Mouse (Mus musculus): ENCODE measurements around the gene Mettl17.

The Mettl17 gene

GRCm38 (mm10) chr14:51929968-51930367 is 45.3 kb downstream of the Mettl17 start:
- no peak for DNase-seq (ENCODE audit: low read depth)

GRCm38 (mm10) chr14:51930824-51931223 is 46.2 kb downstream of the Mettl17 start:
- DNase-seq (ENCODE audit: low read depth), result no peak

GRCm38 (mm10) chr14:51932092-51933020 is 47.7 kb downstream of the Mettl17 start:
- DNase-seq (ENCODE audit: low read depth), result no peak

- DNase-seq (ENCODE audit: low read depth), result no peak
These were observed 54.4 kb downstream of the Mettl17 start for GRCm38 (mm10) chr14:51939005-51939404.

- DNase-seq (ENCODE audit: low read depth), result no peak
These were observed 56.4 kb downstream of the Mettl17 start for GRCm38 (mm10) chr14:51940944-51941560.

GRCm38 (mm10) chr14:51941577-51941976 is 56.9 kb downstream of the Mettl17 start:
- no peak for DNase-seq (ENCODE audit: low read depth)

- DNase-seq (ENCODE audit: low read depth), result no peak
These were observed 57.6 kb downstream of the Mettl17 start for GRCm38 (mm10) chr14:51942236-51942635.
